Mouse (Mus musculus) c-Kit-positive CD71-positive TER-119-negative erythroid progenitor cells, embryonic 14.5 days (primary cell): ENCODE measurements around the gene Myrip.
"Not testable (repeated sequence)": the region's sequence is repeated elsewhere in the genome, so short reads cannot be mapped to it uniquely, and the experiment has no call there.

Experiments
- DNase-seq: peaks from one replicate; pipeline ENCODE4 v3.0.0-alpha.2; 2013; ENCODE audit warnings: low read depth

Gene Myrip

DNA sequence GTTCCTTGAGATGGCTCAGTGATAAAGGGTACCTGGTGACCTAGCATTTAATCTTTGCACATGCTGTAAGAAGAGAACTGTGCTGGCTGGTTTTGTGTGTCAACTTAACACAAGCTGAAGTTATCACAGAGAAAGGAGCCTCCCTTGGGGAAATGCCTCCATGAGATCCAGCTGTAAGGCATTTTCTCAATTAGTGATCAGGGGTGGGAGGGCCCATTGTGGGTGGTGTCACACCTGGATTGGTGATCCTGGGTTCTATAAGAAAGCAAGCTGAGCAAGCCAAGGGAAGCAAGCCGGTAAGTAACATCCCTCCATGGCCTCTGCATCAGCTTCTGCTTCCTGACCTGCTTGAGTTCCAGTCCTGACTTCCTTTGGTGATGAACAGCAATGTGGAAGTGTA lies at the start of gene Myrip:
Myrip (plus strand) TSS at position 301 of the 400 bp plus-strand sequence.
- DNase-seq: not testable (repeated sequence)

DNA sequence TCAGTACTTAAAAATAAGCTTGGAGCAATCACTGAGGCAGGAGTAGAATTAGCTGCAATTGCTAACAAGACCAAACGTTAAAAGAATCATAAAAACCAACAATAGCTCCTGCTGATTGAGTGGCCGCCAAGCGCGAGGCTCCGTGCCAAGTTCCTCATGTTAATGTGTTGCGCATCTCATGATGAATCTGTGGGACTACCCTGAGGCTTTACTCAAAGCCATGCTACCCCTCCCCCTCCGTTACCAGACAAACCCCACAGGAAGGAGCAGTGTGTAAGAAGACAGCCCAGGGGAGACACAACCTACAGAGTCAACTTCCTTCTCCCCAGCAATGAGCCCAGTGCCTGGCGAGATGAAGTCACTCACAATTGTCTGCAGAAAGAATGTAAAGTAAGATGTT lies 41.5 kb upstream of the Myrip start:
- no peak for DNase-seq

DNA sequence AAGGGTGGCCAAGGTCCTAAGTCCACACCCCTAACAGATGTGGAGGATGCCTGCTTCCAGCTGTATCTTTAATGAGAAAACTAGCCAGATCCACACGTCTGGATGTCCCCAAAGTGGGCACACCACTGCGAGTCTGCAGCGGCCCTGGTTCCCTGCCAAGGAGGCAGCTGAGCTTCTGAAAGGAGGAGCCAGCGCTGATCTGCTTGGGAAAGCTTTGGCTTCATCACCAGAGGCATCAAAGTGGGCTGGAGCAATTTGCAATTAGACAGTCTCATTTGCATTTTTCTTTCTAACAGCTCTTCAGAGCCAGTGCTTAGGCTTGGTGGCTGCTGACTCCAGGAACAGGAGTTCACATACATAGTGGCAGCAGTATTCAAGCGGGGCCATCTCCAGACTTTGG lies 37.3 kb upstream of the Myrip start:
- DNase-seq: no peak

DNA sequence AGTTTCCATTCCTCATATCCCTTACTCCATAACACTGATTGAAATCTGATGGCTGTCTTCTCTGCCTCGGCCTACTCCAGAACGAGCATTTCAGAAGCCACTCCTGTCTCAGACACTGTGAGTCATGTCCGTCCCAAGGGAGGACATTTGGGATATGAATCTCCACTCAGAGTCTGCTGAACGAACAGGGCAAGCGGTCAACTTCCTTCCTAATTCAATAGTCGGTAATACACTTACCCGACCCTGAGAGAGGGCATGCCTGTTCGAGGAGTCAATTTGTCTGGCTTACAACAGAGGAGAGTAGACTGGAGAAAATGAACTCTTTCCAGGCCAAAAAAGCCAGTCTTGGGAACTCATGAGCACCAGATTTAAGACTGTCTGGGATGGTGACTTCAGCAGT lies 28.2 kb upstream of the Myrip start:
- no peak for DNase-seq

DNA sequence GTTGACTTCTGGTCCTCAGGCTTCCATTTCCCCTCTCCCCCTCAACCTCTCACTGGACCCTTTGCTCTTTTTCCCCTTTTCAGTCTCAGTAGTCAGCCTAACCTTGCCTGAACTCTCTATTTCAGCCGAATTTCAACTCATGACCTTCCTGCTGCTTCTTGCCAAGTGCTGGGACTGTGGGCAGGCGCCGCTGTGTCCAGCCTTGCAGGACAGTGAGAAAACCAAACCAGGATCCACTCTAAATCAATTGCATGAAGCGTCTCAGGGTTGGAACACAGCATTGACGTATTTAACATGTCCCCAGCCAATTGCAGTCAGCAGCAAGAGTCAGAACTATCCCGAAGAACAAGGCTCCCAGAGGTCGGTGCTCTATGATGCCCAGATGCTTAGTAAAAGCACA lies 26.1 kb upstream of the Myrip start:
- no peak for DNase-seq

DNA sequence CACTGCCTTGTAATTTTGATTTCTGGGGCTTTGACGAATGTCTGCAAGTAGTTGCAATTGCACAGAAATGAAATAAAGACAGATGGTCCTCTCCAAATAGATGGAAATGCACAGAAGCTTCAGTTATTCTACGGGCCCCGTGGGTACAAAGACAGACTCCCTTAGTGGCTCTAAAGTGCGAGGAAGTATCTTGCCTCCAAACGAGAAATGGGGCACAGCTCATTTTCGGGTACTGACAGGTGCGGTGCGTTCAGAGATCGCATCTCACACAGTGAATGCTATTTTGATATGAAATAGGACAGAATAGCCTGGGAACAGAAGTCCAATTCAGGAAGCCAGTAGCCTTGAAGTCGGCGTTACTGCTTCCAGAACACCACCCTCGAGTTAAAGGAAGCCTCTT lies 20.2 kb upstream of the Myrip start:
- DNase-seq: no peak

DNA sequence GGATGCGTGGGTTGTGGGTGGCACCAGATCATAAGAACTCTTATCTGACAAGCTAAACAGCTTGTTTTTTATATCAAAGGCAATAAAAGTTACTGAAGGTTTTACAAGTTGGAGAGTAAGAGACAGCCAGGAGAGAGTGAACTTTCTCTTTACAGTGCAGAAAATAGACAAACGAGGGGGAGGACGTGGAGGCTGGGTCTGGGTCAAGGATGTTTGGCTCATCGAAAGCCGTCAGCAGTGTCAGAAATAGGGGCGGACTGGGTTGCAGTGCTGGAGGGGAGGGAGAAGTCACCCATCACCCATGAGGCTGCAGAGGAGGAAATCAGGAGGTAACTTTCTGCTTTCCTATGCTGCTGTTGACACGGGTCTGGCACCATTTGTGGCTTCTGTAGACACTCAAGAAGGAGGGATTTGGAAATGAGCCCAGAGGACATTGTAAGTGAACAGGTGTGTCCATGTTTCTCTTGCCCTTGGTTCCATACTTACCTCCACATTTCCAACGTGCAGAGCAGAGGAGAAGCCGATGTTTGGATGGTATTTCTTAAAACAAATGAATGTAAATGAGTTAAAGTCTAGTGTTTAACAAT lies 18.8 kb upstream of the Myrip start:
- no peak for DNase-seq

DNA sequence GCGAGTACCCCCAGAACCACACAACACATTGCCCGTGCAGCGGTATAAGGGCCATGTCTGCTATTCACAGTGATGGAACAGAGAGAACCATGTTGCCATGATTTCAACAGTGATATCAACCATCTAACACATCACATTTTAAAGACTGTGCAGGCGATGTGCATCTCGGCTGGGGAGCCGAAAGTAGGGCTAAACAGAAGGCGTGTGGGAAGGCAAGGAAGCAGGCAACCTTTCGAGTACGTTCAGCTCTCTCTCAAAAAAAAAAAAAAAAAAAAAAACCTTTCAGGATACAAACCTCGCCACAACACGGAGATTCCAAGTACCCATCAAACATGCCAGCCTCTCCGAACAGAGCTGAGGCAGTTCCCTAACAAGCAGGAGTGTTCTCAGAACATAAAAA lies 17.8 kb upstream of the Myrip start:
- DNase-seq: no peak

DNA sequence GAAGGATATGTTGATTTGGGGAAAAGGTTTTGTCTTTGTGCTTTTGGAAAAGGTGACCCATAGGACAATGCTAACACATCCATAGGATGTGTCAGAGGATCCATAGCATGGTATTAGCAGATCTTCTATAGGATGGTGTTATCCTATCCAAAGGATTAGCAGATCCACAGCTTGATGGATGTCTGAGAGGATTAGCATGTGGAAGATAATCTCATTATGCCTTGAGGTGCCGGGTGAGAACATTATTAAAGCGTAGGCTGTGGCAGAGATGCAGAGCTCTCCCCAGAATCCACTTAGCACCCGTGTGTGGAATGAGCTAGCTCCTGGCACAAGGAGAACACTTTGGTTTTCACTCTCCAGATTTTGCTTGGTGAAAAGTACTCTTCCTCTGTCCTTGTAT lies 13.3 kb upstream of the Myrip start:
- no peak for DNase-seq

DNA sequence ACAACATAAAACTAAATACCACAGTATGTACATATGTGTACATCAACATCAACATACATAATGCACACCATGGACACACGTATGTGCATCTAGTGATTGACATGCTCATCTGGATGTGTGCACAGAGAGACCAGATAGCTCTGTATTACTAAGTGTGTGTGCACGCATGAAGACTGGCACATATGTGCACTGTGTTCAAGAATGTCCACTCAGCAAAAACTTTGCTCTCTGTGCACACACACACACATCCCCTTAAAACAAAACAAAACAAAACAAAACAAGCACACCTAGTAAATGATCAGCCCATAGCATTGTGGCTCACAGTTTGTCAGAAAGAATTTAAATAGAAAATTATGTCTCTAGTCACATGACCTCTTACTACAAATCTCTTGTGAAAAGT lies 10.9 kb upstream of the Myrip start:
- DNase-seq: no peak

DNA sequence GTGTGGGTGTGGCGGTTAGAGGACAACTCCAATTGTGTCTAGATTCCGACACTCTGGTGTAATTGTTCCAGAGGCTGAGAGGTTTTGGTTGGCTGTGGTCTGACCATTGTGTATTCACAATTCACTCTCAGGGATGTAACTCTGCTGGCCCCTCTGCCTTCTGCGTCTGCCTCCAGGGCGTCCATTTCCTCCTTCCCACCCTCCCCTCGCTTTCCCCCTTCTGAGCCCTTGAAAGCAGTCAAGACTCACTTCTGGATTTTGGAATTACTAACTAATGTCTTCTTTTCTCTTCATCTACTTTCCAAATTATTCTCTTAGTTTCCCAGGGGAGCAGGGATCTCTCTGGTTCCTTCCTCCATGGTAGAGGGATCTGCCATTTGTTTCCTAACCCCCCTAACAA lies 8.8 kb upstream of the Myrip start:
- DNase-seq: no peak

DNA sequence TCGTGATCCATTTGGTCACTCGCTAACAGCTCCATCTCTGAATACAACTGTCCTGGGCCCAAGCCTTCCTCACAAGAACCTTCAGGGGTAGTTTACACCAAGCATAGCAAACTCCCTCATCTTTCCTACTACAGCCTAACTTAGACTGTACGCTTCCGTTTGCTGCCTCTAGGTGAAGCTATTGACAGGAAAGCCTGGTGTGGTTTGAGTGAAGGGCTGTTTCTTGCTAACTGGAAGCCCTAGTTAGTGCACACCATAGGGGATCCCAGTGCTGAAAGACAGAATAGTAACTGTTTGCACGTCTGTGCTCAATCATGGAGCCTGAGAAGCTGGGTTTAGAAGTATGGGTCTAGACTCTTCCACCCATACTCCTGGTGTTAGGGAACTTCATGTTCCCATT lies 5.8 kb upstream of the Myrip start:
- no peak for DNase-seq

DNA sequence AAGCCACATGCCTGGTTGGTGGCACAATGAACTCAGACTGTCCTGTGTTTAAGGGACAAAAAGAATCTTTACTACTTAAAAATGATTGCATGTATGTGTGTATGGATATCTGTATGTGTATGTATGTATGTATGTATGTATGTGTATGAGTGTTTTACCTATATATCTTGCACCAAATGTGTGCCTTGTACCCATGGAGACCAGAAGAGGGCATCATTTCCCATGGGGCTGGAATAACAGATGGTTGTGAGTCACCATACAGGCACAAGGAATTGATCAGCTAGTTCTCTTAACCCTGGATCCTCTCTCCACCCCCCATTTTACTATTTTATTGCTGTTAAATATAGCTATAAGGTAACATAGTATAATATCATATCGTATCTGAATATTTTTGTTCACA lies 4.4 kb upstream of the Myrip start:
- no peak for DNase-seq

DNA sequence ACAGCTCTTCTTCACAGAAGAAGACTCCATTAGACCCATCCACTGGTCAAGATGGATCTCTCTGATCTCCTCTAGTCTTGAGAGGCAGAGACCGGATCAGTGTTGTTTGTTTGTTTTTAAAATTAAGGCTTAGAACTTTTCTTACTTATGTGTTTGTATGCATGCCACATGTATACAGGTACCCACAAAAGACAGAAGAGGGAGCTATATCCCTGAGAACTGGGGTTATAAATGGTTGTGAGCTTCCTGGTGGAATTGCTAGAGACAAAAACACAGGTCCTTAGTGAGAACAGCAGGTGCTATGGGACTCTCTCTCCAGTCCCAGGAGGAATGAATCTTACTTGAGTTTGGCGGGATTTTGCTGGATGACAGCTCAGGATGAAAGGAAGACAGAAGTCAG lies 1.9 kb upstream of the Myrip start:
- DNase-seq: no peak

DNA sequence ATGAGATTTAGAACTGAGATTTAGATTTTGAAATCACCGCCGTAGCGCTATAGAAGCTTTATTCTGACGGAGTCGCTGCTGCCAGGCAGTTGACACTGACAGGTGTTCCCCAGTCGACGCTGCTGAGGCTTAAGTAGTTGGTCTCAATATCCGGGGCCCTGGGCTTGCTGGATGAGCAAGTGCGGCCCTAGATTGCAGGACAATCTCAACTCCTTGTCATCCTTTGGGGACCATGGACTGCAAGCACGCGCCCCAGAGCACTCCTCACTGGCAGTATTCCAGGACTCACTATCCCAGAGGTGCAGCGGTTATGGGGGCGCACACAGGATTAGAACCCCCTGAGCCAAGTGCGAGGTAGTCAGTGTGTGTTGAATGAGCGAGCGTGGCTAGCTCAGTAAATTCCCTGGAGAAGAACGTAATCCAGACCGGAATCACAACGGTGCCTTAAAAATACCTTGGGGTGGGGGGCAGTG lies 1.7 kb downstream of the Myrip start:
- DNase-seq: no peak

DNA sequence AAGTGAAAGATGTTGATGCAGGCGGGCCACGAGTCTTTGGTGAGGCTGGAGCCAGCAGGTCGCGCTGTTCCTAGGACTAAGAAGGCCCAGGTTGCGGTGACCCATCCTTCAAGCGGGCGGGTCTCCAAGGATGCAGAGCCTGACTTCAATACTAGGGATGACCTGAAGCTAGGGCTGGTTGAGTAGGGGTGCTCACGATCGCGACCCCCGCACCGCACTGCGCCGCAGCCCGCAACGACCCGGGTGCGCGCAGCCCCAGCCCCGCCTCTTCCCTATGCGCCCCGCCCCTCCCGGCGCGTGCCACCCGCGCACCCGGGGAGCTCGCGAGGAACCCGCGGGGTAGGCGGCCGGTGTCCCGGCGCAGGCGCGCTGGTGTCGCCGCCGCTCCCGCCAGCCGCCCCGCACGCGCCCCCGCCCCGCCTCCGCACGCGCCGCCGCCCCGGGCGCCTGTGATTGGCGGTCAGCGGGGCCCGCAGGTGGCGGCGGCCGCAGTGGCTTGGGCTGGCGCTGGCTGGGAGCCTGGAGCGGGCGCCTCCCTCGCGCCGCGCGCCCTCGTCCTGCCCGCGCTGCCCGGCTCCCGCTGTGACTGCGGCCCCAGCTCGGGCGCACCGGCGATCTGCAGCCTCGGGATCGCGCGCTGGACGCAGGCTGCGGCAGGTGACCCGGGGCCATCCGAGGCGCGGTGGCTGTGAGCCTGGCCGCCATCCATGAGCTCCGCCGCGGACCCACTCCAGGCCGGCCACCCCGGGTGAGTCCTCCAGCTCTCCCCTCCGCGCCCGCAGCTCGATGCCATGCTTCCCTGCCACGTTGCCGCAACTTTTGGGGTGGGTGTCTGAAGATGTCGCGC lies 2.4 kb downstream of the Myrip start:
- no peak for DNase-seq

DNA sequence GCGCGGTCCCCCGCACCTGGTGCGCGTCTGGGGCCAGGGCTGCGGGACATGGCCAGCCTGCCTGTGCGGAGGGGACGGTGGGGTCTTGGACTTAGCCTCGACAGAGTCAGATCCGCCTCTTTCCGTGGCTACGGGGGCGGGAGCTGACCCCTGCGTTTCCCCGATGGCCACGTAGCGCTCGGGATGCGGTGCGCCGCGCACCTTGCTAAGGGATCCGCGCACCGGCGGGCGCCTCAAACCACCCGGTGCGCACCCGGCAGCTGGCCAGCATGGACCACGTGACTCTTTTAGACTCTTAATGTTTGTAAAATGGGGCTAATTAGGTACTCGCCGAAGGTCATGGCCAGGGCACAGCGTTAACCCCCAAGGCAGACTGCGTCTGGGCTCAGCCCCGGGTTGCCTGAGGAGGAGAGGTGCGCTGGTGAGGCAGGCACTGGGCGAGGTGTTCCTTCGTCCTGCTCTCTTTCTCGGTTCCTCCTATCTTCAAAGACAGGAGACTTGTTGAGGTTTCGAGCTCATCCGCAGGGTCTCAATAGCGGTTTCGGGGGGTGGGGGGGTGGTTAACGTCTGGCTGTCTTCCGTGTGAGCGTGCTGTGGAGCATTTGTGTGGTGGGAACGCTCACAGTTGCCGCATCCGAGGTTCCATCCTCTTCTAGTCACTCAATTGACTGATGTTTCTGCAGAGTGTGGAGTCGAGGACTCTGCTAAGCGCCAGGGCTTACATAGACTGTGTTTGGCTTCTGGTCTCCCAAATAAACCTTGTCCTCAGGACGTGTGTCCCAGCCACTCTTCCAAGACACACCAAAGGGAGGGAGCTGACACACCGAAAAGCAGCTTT lies 3.2 kb downstream of the Myrip start:
- DNase-seq: no peak

DNA sequence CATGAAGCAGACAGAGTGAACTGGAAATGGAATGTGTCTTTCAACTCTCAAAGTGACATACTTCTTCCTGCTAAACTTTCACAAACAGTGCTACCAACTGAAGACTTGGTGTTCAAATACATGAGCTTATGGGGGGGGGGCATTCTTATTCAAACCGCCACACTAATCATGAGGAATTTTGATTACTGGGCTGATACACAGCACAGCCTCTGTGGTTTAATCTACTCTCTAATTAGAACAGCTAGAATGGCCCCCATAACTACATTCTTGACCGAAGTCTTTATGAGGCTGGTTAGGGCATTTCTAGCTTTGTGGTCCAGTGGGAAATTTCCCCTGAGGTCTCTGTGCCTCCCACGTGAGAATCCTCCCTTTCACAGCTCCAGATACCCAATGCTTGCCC lies 13.9 kb downstream of the Myrip start:
- DNase-seq: no peak

DNA sequence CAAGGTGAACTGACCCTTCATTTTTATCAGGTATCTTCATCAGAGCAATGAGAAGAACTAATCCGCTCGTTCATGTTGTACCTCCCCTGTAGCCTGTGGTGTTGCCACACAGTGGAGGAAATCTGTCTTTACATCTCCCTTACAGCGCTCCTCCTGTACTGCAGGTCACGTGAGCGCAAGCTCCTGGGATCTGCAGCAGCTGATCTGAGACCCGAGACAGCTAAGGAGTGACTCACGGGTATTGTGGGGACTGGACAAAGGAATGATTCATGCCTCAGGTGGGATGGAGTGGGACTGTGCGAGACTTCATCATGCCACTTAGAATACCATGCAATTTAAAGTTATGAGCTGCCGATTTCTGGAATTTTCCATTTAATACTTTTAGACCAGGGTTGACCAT lies 17.8 kb downstream of the Myrip start:
- DNase-seq: no peak

DNA sequence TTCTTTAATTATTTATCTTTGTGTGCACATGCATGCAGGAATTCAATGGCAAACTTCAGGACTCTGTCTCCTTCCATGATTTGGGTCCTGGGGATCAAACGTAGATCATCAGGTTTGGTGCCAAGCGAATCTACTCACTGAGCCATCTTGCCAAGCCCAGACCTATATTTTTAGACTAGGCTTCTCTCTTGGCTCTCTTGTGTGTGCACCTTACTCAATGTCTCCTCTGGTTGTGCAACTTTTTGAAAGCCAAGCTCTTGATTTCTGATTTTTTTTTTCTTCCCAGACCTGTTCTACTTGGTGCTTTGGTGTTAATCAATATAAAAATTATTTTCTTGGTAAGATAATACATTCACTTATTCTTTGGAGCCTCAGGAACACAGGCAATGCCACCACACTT lies 19.3 kb downstream of the Myrip start:
- no peak for DNase-seq

DNA sequence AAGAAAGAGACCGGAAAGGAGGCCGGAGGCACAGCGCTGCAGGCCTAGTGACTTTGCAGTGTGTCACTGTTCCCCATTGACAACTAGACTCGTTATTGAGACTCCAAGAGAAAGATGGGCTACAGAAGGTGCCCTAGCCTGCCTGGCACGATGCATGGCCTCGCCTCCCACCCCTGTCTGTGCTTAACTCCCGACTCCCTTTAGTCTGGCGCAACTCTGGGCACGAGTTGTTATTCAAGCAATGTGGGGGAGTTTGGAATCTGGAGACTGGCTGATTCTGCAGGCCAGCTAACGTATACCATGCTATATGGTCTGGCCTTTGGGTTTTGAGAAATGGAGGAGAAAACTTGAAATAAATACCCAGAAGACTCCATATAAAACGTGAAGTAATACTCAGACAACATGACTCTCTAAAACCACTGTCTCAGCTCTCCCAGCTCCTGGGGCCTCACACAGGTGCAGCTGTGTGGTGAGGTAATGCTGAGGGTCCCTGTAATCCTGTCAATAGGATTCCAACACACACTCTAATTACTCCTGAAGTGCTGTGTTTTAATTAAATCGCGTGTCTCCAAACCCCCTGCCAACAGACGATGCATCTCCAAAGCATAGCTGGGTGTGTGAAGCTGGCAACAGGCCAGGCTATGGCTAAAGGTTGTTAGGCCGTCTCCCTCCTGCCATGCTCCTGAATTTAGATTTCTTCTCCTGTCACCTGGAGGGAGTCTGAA lies 21.6 kb downstream of the Myrip start:
- DNase-seq: no peak

DNA sequence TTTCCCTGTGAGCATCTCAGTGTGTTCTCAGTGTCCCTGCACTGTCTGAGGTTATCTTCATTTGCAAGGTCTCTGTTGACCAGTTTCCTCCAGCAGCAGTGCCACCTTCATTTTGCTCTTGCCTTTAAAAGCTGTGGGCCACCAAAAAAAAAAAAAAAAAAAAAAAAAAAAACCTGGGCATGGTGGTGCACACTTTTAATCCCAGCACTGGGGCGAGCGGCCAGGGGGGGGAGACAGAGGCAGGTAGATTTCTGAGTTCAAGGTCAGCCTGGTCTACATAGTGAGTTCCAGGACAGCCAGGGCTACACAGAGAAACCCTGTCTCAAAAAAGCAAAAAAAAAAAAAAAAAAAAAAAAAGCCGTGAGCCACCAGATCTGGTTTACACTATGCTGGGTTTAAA lies 29.7 kb downstream of the Myrip start:
- not testable (repeated sequence) for DNase-seq
